Mouse (Mus musculus) heart, embryonic 15.5 days (tissue): ENCODE results near the gene Bach2. TPM values are rescaled to one million over a fixed set of nuclear protein-coding genes. Genes with fewer than 3 reads are reported as not detected.
A peak's percentile ranks its signal among the peaks of the same experiment; 100 is the strongest.

Experiments
- ATAC-seq: fragments of 200-750 bp; cut with Nextera tagmentation; replicated peaks from 2 replicates; pipeline ENCODE4 v1.8.0; 2017; ENCODE audit warnings: low read depth, moderate TSS enrichment; ENCODE audit not compliant: insufficient number of reproducible peaks, insufficient read depth, low FRiP score
- H3K27ac ChIP-seq: fragments of 300-500 bp; sonication (generic); 2 replicates; pipeline ENCODE4 v1.5.1; 2015; ENCODE audit warnings: mild to moderate bottlenecking, inconsistent platforms
- H3K27me3 ChIP-seq: fragments of 300-500 bp; sonication (generic); 2 replicates; pipeline ENCODE4 v1.6.1; 2015; ENCODE audit warnings: inconsistent platforms
- H3K36me3 ChIP-seq: fragments of 300-500 bp; sonication (generic); 2 replicates; pipeline ENCODE4 v1.6.1; 2015; ENCODE audit warnings: mild to moderate bottlenecking, inconsistent platforms
- H3K4me1 ChIP-seq: fragments of 300-500 bp; sonication (generic); replicated peaks from 2 replicates; pipeline ENCODE4 v1.6.1; 2015; ENCODE audit warnings: inconsistent platforms
- H3K4me2 ChIP-seq: fragments of 300-500 bp; sonication (generic); 2 replicates; pipeline ENCODE4 v1.6.1; 2015; ENCODE audit warnings: inconsistent platforms, mild to moderate bottlenecking, moderate library complexity
- H3K4me3 ChIP-seq: fragments of 300-500 bp; sonication (generic); 2 replicates; pipeline ENCODE4 v1.5.1; 2015; ENCODE audit warnings: mild to moderate bottlenecking, inconsistent platforms
- H3K9ac ChIP-seq: fragments of 300-500 bp; sonication (generic); 2 replicates; pipeline ENCODE4 v1.6.1; 2015; ENCODE audit warnings: mild to moderate bottlenecking, inconsistent platforms
- H3K9me3 ChIP-seq: fragments of 300-500 bp; sonication (generic); replicated peaks from 2 replicates; pipeline ENCODE4 v1.6.1; 2016; ENCODE audit warnings: inconsistent platforms
- WGBS: fragments of 180-500 bp; shearing (Covaris S2); methylation state at CpG from one replicate; pipeline ENCODE4 v1.1.7; 2015; ENCODE audit warnings: mixed read lengths; 5-methylcytosine and 5-hydroxymethylcytosine counted together
- polyA plus RNA-seq: library from polyadenylated mRNA; unstranded; fragments of >200 nt; fragmentation: Nextera tagmentation; extraction: Ambion mirVana; gene quantifications from 2 replicates; pipeline ENCODE4 v1.2.1, GENCODE M21; 2015

Bach2 gene
- polyA plus RNA-seq, 1 experiment from 2014 or later, result 5.0 TPM

DNA sequence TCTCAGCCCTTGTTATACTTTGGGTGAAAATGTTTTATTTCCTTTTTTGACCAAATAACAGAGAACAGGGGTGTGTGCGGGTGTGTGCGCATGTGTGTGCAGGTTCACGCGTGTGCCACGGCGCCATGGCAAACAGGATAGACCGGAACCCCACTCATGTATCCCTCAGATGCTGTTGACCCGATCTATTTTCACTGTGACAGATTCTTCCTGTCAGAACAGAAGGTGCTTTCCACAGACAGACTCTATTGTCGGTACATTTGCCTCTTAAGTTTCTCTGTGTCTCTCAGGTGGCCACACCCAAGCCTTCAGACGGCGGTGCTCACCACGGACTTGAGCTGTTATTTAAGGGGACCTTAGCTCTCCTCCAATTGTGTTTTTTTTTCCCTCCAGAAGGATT lies 97.1 kb downstream of the Bach2 start:
- Histone ChIP-seq H3K27me3 (no peaks in the 10 kb centered on the region), H3K9me3 (no peaks in the 10 kb centered on the region), H3K27ac (peak overlapping the region; percentile 78), H3K4me1 (peaks cover 46% of the 10 kb centered on the region), H3K36me3 (no peaks in the 10 kb centered on the region), H3K4me3 (no peak overlapping the region), H3K4me2 (no peak overlapping the region), H3K9ac (no peak overlapping the region)
- 63% methylated on average over 12 of the region's 12 CpGs for WGBS
- no peak for ATAC-seq

DNA sequence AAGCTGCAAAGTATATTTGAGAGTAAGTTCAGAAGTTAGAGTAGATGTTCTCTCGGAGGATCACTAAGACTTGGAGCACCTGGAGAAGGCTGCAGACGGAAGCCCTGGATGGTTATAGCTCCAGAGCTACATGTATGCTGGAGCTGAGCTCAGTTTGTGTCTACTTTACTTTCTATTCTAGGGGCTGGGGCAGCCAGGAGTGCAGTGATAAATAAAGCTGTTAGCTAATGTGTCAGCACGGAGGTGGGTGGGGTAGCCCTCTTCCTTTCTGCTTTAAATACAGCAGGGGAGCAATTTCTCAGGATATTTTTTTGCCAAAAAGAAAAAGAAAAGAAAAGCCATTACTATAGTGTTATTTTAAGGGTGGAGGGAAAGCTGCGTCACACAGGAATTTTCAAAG lies 98.0 kb downstream of the Bach2 start:
- Histone ChIP-seq H3K4me2 (peak overlapping the region; percentile 46), H3K27me3 (no peaks in the 10 kb centered on the region), H3K4me3 (peak overlapping the region; percentile 12; the same call in 1 of the 2 replicates), H3K4me1 (peaks cover 39% of the 10 kb centered on the region), H3K9ac (no peak overlapping the region), H3K27ac (peak overlapping the region; percentile 78), H3K36me3 (no peaks in the 10 kb centered on the region), H3K9me3 (no peaks in the 10 kb centered on the region)
- ATAC-seq, result no peak
- WGBS, result 19% methylated on average over 4 of the region's 4 CpGs

DNA sequence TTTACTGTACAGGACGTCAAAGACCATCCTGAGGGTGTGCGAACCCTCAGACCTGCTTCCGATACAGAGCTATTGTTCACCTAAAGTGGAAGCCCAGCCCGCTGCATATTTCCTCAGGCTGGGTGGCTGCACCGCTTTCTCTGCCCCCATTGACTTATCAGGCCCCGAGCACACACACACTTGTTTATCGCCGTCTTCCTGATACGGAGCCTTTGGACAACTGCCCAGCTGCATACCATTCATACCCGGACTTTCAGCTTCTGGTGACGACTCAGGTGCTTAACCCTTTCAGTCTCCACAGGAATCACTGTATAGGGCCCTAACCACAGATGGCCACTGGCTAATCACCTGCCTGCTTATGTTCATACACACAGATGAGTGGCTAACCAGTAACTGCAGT lies 99.0 kb downstream of the Bach2 start:
- Histone ChIP-seq H3K36me3 (no peaks in the 10 kb centered on the region), H3K27me3 (no peaks in the 10 kb centered on the region), H3K9ac (no peak overlapping the region), H3K4me1 (peaks cover 39% of the 10 kb centered on the region), H3K27ac (peak overlapping the region; percentile 77), H3K9me3 (no peaks in the 10 kb centered on the region), H3K4me3 (no peak overlapping the region), H3K4me2 (peak overlapping the region; percentile 32; the same call in 1 of the 2 replicates)
- peak; percentile 90 for ATAC-seq
- 7% methylated on average over 11 of the region's 11 CpGs for WGBS

DNA sequence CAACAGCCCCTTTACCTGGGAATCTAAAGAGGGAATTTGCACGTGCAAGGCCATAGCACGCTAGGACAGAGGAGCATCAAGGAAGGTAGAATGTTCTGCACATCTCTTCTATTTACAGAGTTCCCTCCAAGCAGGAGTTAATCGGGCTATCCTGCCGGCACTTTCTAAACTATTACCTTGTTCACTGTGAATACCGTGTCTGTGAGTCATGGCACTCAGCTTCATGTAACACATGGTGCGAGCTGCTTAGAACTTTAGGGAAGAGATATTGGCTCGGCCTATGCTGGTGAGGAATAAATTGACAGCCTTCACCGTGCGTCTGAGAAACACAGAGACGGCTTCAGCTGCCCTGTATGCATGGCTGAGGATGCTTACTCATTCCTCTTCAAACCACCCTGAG lies 99.8 kb downstream of the Bach2 start:
- Histone ChIP-seq H3K4me3 (no peak overlapping the region), H3K27ac (peak overlapping the region; percentile 77), H3K4me2 (no peak overlapping the region), H3K9me3 (no peaks in the 10 kb centered on the region), H3K9ac (no peak overlapping the region), H3K4me1 (peaks cover 43% of the 10 kb centered on the region), H3K27me3 (no peaks in the 10 kb centered on the region), H3K36me3 (no peaks in the 10 kb centered on the region)
- 38% methylated on average over 10 of the region's 10 CpGs for WGBS
- ATAC-seq, result 0 out of 2 replicates have a peak, but pooled peaks have one; percentile 19

DNA sequence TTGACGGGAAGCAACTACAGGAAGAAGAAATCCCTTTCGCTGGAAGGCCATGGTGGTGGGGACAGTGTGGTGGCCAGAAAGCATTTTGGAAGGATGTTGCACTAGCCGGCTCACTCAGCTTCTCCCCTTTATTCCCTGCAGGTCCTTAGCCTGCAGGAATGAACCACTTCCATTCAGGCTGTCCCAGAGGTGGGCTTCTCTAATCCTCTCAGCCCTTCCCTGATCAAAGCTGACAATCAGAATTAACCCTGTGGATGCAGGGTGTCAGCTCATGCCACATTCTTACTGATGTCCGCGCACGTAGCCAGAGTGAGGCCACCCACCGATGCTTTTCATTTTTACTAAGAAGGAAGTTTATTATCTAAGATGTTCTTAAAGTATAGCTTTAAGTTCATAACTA lies 102.2 kb downstream of the Bach2 start:
- no peak overlapping the region for H3K4me3 ChIP-seq
- H3K4me2 ChIP-seq, result no peak overlapping the region
- ATAC-seq, result no peak
- H3K27me3 ChIP-seq, result no peaks in the 10 kb centered on the region
- no peak overlapping the region for H3K9ac ChIP-seq
- WGBS, result 80% methylated on average over 7 of the region's 7 CpGs
- H3K27ac ChIP-seq, result no peak overlapping the region
- no peaks in the 10 kb centered on the region for H3K36me3 ChIP-seq
- H3K4me1 ChIP-seq, result peaks cover 41% of the 10 kb centered on the region
- no peaks in the 10 kb centered on the region for H3K9me3 ChIP-seq

DNA sequence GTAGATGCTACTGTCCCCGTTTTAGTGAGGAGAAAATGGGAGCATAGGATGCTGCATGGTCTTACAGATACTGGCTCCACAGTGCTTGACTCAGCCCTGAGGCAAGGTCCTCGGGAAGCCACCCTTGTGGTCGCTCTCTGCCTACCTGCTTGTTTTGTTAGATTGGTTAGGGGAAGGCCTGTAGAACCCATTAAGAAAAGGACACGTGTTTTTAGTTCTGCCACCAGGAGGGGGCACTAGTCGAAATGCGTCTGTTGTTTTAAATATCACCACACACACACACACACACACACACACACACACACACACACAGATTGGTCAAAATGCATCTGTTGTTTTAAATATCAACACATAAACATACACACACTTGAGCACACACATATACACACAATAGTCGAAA lies 103.7 kb downstream of the Bach2 start:
- 69% methylated on average over 7 of the region's 7 CpGs for WGBS
- H3K27ac ChIP-seq, result no peak overlapping the region
- no peaks in the 10 kb centered on the region for H3K9me3 ChIP-seq
- H3K36me3 ChIP-seq, result no peaks in the 10 kb centered on the region
- no peak for ATAC-seq
- H3K9ac ChIP-seq, result no peak overlapping the region
- no peaks in the 10 kb centered on the region for H3K27me3 ChIP-seq
- no peak overlapping the region for H3K4me2 ChIP-seq
- no peak overlapping the region for H3K4me3 ChIP-seq
- peaks cover 28% of the 10 kb centered on the region for H3K4me1 ChIP-seq

DNA sequence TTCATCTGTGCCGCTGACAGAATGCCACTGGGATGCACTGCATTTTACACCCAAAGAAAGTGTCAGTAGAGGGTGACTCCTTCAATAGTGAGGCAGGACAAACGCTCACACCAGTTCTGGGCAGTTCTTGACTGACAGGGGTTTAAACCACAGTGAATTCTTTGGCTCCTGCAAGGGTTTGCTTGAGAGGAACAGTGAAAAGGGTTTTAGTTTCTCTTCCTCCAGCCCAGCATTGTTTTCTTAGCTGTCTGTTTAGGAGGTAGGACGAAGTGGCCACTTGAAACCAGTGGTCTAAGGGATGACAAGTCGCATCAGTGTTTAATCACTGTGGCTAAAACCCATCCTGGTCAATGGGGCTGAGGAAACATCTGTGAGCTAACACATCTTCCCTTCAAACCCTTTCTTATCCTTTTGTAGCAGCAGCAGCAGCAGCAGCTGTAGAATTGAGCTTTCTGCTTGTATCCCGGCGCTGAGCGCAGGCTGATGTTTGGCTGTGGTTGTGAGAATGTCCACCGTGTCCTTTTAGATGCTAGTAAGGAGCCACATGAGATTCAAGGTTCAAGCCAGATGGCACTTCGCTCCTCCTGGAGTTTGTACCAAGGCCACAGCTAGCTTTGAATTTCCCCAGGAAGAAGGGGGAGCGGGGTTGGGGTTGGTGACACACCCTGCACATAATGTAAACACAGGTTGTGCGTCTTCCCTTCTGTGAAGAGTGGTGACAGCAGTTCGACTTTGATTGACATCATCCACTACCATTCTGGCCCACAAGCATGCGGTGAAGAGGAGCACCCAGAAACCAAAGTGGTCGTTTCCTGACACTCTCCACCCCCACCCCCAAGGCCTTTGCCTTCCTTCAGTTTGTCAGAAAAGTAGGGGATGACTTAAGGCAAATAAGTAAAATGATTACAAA lies 104.9 kb downstream of the Bach2 start:
- no peak overlapping the region for H3K4me3 ChIP-seq
- H3K9me3 ChIP-seq, result no peaks in the 10 kb centered on the region
- no peaks in the 10 kb centered on the region for H3K27me3 ChIP-seq
- H3K27ac ChIP-seq, result peak overlapping the region; percentile 26; the same call in 1 of the 2 replicates
- WGBS, result 43% methylated on average over 14 of the region's 14 CpGs
- no peak for ATAC-seq
- peaks cover 16% of the 10 kb centered on the region for H3K4me1 ChIP-seq
- H3K36me3 ChIP-seq, result no peaks in the 10 kb centered on the region
- H3K4me2 ChIP-seq, result no peak overlapping the region
- no peak overlapping the region; the same call in 1 of the 2 replicates for H3K9ac ChIP-seq

DNA sequence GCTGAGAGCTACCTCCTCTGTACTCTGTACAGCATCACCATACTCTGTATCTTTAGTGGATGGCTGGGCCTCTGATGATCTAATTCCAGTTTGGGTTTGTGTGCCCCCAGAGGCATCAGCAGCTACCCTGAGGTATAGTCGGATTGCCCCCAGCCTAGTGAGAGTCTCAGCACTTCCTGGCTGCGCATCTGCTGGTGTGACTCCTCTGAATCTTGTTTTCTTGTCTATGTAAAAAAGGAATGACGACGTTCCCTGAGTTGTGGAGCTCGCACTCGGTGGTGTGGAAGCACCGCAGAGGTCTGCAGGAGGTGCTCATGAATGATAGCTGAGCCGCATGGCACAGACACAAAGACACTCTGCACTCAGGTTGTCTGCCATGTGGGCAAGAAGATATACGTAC lies 105.7 kb downstream of the Bach2 start:
- Histone ChIP-seq H3K36me3 (no peaks in the 10 kb centered on the region), H3K4me3 (no peak overlapping the region), H3K4me1 (0 out of 2 replicates have a peak, but pooled peaks cover 11% of the 10 kb centered on the region), H3K27me3 (no peaks in the 10 kb centered on the region), H3K4me2 (no peak overlapping the region), H3K27ac (no peak overlapping the region), H3K9ac (no peak overlapping the region), H3K9me3 (no peaks in the 10 kb centered on the region)
- 68% methylated on average over 9 of the region's 9 CpGs for WGBS
- no peak for ATAC-seq

DNA sequence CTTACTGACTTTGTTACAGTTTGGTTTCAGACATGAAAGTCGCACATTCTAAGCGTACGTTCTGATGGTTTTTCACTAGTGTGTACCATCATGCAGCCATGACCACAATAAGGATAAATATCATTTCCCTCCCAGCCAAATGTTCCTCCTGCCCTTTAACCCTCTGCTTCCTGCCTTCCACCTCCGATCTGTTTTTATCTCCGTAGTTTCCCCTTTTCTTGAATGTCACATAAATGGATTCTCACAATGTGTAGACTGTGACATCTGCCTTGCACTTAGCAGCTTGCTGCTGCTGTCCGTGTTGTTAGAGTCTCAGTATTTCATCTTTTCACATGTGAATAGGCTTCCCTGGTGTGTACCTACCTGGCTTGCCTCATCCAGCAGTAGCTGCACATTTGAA lies 108.6 kb downstream of the Bach2 start:
- Histone ChIP-seq H3K9me3 (no peaks in the 10 kb centered on the region), H3K4me3 (no peak overlapping the region), H3K27ac (no peak overlapping the region), H3K4me2 (no peak overlapping the region), H3K4me1 (peaks cover 21% of the 10 kb centered on the region), H3K9ac (no peak overlapping the region), H3K27me3 (no peaks in the 10 kb centered on the region), H3K36me3 (no peaks in the 10 kb centered on the region)
- 64% methylated on average over 6 of the region's 6 CpGs for WGBS
- no peak for ATAC-seq

DNA sequence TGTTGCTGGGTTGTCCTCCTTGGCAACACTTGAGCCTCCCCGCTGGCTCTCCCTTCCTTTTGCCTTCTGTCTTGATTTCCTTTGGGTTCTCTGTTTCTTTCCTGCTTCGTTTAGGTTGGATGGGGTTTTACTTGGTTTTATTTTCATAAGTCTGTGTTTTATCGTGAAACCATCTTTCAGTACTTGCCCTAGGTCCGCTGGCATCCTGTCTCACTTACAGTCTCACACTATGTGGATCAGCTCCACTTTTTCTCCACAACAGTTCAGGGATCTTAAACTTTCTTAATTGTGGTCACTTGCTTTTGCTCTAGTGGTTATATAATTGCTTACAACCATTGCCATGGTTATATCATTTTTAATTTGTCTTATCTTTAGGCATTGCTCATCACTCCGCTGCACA lies 109.1 kb downstream of the Bach2 start:
- Histone ChIP-seq H3K9me3 (no peaks in the 10 kb centered on the region), H3K27me3 (no peaks in the 10 kb centered on the region), H3K4me2 (no peak overlapping the region), H3K36me3 (no peaks in the 10 kb centered on the region), H3K27ac (no peak overlapping the region), H3K4me3 (no peak overlapping the region), H3K9ac (no peak overlapping the region), H3K4me1 (peaks cover 26% of the 10 kb centered on the region)
- no peak for ATAC-seq
- 78% methylated on average over 5 of the region's 5 CpGs for WGBS

DNA sequence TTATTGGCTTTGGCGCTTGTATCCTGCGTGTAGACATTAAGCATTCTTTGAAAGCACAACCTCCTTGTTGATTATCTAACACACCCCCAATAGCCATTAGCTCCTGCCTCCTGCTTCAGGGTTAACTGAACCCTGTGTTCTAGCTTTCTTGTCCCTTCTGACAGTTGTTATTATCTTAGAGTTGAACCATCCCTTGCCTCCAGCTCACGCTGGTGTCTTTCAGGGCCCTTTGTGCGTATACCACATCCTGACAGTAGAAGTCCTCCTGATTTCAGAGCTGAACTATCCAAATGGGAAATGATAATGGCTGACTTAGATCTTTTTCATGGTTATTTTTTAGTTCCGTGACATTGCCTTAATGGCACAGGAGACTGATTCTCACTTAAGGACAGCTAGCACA lies 110.8 kb downstream of the Bach2 start:
- Histone ChIP-seq H3K27me3 (no peaks in the 10 kb centered on the region), H3K36me3 (no peaks in the 10 kb centered on the region), H3K9me3 (no peaks in the 10 kb centered on the region), H3K27ac (no peak overlapping the region), H3K9ac (no peak overlapping the region), H3K4me3 (no peak overlapping the region), H3K4me1 (peaks cover 23% of the 10 kb centered on the region), H3K4me2 (no peak overlapping the region)
- ATAC-seq, result no peak
- WGBS, result 86% methylated on average over 5 of the region's 5 CpGs

DNA sequence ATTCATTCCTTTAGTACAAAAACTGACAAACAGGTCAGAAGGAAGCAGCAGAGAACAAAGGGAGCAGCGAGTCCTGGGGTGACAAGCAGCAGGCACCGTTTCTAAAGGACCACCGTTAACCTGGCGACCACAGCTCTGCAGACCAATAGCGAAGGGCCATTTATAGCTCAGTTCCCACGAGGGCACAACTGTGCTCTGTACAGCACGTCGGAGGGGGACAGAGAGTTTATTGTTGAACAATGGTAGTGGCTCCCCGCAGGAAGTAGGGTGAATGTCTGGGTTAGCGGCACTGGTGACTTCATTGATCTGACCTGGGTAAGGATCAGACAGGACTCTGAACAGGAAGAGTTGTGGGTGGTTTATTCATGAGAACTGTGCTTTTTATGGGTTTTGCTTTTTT lies 112.6 kb downstream of the Bach2 start:
- H3K9ac ChIP-seq, result no peak overlapping the region
- ATAC-seq, result peak; percentile 49
- H3K27me3 ChIP-seq, result no peaks in the 10 kb centered on the region
- no peaks in the 10 kb centered on the region for H3K36me3 ChIP-seq
- 36% methylated on average over 10 of the region's 10 CpGs for WGBS
- peak overlapping the region; percentile 19; the same call in 1 of the 2 replicates for H3K4me2 ChIP-seq
- H3K4me3 ChIP-seq, result no peak overlapping the region
- peaks cover 26% of the 10 kb centered on the region for H3K4me1 ChIP-seq
- H3K9me3 ChIP-seq, result no peaks in the 10 kb centered on the region
- H3K27ac ChIP-seq, result peak overlapping the region; percentile 46
